Mouse (Mus musculus) midbrain, embryonic 16.5 days (tissue): ENCODE data around the gene Fgf23. TPM values are rescaled to one million over a fixed set of nuclear protein-coding genes. Genes with fewer than 3 reads are reported as not detected.
A peak's percentile ranks its signal among the peaks of the same experiment; 100 is the strongest.

ENCODE experiments used
- ATAC-seq: fragments of 200-750 bp; cut with Nextera tagmentation; 2 replicates; pipeline ENCODE4 v1.8.0; 2017; ENCODE audit warnings: moderate TSS enrichment
- H3K27ac ChIP-seq: fragments of 300-500 bp; sonication (generic); 2 replicates; pipeline ENCODE4 v1.5.1; 2014; ENCODE audit warnings: mild to moderate bottlenecking, low read length, mixed read lengths
- H3K27me3 ChIP-seq: fragments of 300-500 bp; sonication (generic); 2 replicates; pipeline ENCODE4 v1.6.1; 2014; ENCODE audit warnings: low read depth, low read length, mixed read lengths; ENCODE audit not compliant: control insufficient read depth, insufficient read depth
- H3K36me3 ChIP-seq: fragments of 300-500 bp; sonication (generic); 2 replicates; pipeline ENCODE4 v1.6.1; 2014; ENCODE audit warnings: mild to moderate bottlenecking, low read length, moderate library complexity, mixed read lengths; ENCODE audit not compliant: control insufficient read depth, insufficient read depth
- H3K4me1 ChIP-seq: fragments of 300-500 bp; sonication (generic); 2 replicates; pipeline ENCODE4 v1.6.1; 2014; ENCODE audit warnings: mild to moderate bottlenecking, low read length, mixed read lengths; ENCODE audit not compliant: control insufficient read depth, insufficient read depth
- H3K4me2 ChIP-seq: fragments of 300-500 bp; sonication (generic); 2 replicates; pipeline ENCODE4 v1.6.1; 2014; ENCODE audit warnings: mild to moderate bottlenecking, low read length, mixed read lengths
- H3K4me3 ChIP-seq: fragments of 300-500 bp; sonication (generic); 2 replicates; pipeline ENCODE4 v1.5.1; 2014; ENCODE audit warnings: low read depth, mild to moderate bottlenecking, low read length, moderate library complexity, mixed read lengths
- H3K9ac ChIP-seq: fragments of 300-500 bp; sonication (generic); 2 replicates; pipeline ENCODE4 v1.6.1; 2014; ENCODE audit warnings: low read depth, low read length, mixed read lengths
- H3K9me3 ChIP-seq: fragments of 300-500 bp; sonication (generic); replicated peaks from 2 replicates; pipeline ENCODE4 v1.6.1; 2014; ENCODE audit warnings: mild to moderate bottlenecking, low read length, mixed read lengths; ENCODE audit not compliant: control insufficient read depth, poor library complexity, severe bottlenecking
- WGBS: fragments of 180-500 bp; shearing (Covaris S2); extraction: QIAGEN DNeasy Blood & Tissue Kit; methylation state at CpG from one replicate; pipeline ENCODE4 v1.1.7; 2014; 5-methylcytosine and 5-hydroxymethylcytosine counted together
- polyA plus RNA-seq: library from polyadenylated mRNA; unstranded; fragments of >200 nt; fragmentation: Nextera tagmentation; extraction: Ambion mirVana; gene quantifications from 2 replicates; pipeline ENCODE4 v1.2.1, GENCODE M21; 2015

Gene Fgf23
- polyA plus RNA-seq, 1 experiment from 2014 or later = 0.39 TPM

DNA sequence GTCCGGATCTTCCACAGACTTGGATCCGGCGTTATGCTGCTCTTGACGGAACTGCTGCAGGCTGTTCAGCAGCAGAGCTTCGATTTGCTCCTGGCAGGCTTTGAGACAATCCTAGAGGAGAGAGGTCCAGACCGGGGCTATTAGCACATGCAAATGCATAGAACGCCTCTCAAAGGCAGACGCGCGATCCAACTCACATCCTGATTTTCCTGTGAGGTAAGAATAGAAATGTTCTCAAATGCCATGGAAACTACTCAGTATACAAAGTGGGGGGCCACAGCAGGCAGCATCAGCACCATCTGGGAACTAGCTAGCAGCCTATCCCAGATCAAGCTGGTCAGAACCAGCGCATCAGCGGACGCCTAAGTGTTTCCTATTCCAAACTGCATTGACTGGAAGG, 57.7 kb downstream of the Fgf23 start:
- Histone ChIP-seq H3K9me3 (no peaks in the 10 kb centered on the region), H3K9ac (0 out of 2 replicates have a peak overlapping the region, but pooled peaks have one; percentile 3), H3K4me2 (0 out of 2 replicates have a peak overlapping the region, but pooled peaks have one; percentile 9), H3K27ac (no peak overlapping the region), H3K4me1 (peaks cover 6% of the 10 kb centered on the region), H3K36me3 (no peaks in the 10 kb centered on the region), H3K4me3 (no peak overlapping the region), H3K27me3 (no peaks in the 10 kb centered on the region)
- ATAC-seq = no peak
- WGBS = 51% methylated on average over 13 of the region's 13 CpGs

Other genes with a start within 250 kb of the Fgf23 start
- 176 and 185 TPM in 2 replicates for gene Ndufa9, start 223.8 kb upstream of the Fgf23 start, polyA plus RNA-seq
- gene Akap3, start 219.8 kb upstream of the Fgf23 start, polyA plus RNA-seq = 0.09 and 0.14 TPM in 2 replicates
- gene Dyrk4, start 151.1 kb upstream of the Fgf23 start, polyA plus RNA-seq = not detected in 2 replicates
- gene Rad51ap1, start 133.3 kb upstream of the Fgf23 start, polyA plus RNA-seq = 13.3 and 14.5 TPM in 2 replicates
- gene D6Wsu163e, start 132.9 kb upstream of the Fgf23 start, polyA plus RNA-seq = 31.8 and 36.2 TPM in 2 replicates
- not detected in 2 replicates for gene Fgf6, start 57.3 kb upstream of the Fgf23 start, polyA plus RNA-seq
- gene Tigar, start 36.7 kb downstream of the Fgf23 start, polyA plus RNA-seq = 5.9 and 7.4 TPM in 2 replicates
- gene Ccnd2, start 79.3 kb downstream of the Fgf23 start, polyA plus RNA-seq = 245 and 326 TPM in 2 replicates